Mouse (Mus musculus) cerebellum, adult 2 months (tissue): ENCODE measurements around the gene Cdc27. TPM values are rescaled to one million over a fixed set of nuclear protein-coding genes. Genes with fewer than 3 reads are reported as not detected.

ENCODE experiments used
- DNase-seq, 2 experiments: peaks; one replicate each; pipeline ENCODE4 v3.0.0; 2021
- H3K27ac ChIP-seq: fragments of 200-500 bp; 2 replicates; pipeline ENCODE4 v1.5.1; 2012; ENCODE audit warnings: low read length, control low read depth, inconsistent platforms; ENCODE audit not compliant: insufficient read depth
- H3K27me3 ChIP-seq: fragments of 200-500 bp; 2 replicates; pipeline ENCODE4 v1.6.1; 2012; ENCODE audit warnings: inconsistent platforms, mild to moderate bottlenecking, low read length, moderate library complexity; ENCODE audit not compliant: control insufficient read depth, insufficient read depth
- H3K4me1 ChIP-seq: fragments of 200-500 bp; 2 replicates; pipeline ENCODE4 v1.6.1; 2011; ENCODE audit warnings: low read length; ENCODE audit not compliant: control insufficient read depth, insufficient read depth
- H3K4me3 ChIP-seq: fragments of 200-500 bp; replicated peaks from 2 replicates; pipeline ENCODE3; 2011; ENCODE audit warnings: mild to moderate bottlenecking, low read depth, low read length, control low read depth; ENCODE audit not compliant: insufficient read depth
- CTCF ChIP-seq: fragments of 200-500 bp; IDR thresholded peaks from 2 replicates; pipeline ENCODE4 v1.5.1; 2011; ENCODE audit warnings: low read depth, mild to moderate bottlenecking, control low read depth, low read length, moderate library complexity, borderline replicate concordance; ENCODE audit not compliant: insufficient read depth
- POLR2A ChIP-seq: fragments of 200-500 bp; IDR thresholded peaks from 2 replicates; pipeline ENCODE4 v1.6.1; 2011; ENCODE audit warnings: low read length, control low read depth, borderline replicate concordance; ENCODE audit not compliant: insufficient read depth
- WGBS: fragments of 180-500 bp; shearing (Covaris S2); methylation state at CpG from one replicate; pipeline ENCODE4 v1.1.7; 2018; 5-methylcytosine and 5-hydroxymethylcytosine counted together
- polyA plus RNA-seq: library from polyadenylated mRNA; depleted of rRNA; stranded (reverse); fragments of >200 nt; gene quantifications from 2 replicates; pipeline ENCODE4 v1.2.3, GENCODE M21; 2012

The Cdc27 gene
- polyA plus RNA-seq, 1 experiment = 22.4 TPM

GRCm38 (mm10) chr11:104566796-104567195, 16.4 kb upstream of the Cdc27 start:
- DNase-seq = no peak
- H3K4me3 ChIP-seq = no peak overlapping the region
- H3K4me1 ChIP-seq = no peaks in the 10 kb centered on the region
- TF ChIP-seq POLR2A = no peak
- TF ChIP-seq CTCF = no peak
- H3K27ac ChIP-seq = no peak overlapping the region
- 77% methylated on average over 2 of the region's 2 CpGs for WGBS
- H3K27me3 ChIP-seq = no peaks in the 10 kb centered on the region

GRCm38 (mm10) chr11:104566097-104566496, 15.7 kb upstream of the Cdc27 start:
- no peak overlapping the region for H3K4me3 ChIP-seq
- WGBS = 88% methylated on average over 6 of the region's 6 CpGs
- no peak for DNase-seq
- TF ChIP-seq POLR2A = no peak
- no peak for TF ChIP-seq CTCF
- H3K27me3 ChIP-seq = no peaks in the 10 kb centered on the region
- H3K27ac ChIP-seq = no peak overlapping the region
- no peaks in the 10 kb centered on the region for H3K4me1 ChIP-seq

GRCm38 (mm10) chr11:104565172-104565571, 14.8 kb upstream of the Cdc27 start:
- no peak for TF ChIP-seq CTCF
- no peak for TF ChIP-seq POLR2A
- DNase-seq = no peak
- Histone ChIP-seq H3K4me3 (no peak overlapping the region), H3K27me3 (no peaks in the 10 kb centered on the region), H3K27ac (no peak overlapping the region), H3K4me1 (no peaks in the 10 kb centered on the region)
- WGBS = 85% methylated on average over 9 of the region's 9 CpGs

GRCm38 (mm10) chr11:104563496-104563895, 13.1 kb upstream of the Cdc27 start:
- no peaks in the 10 kb centered on the region for H3K27me3 ChIP-seq
- no peak for DNase-seq
- 13% methylated on average over 1 of the region's 1 CpGs for WGBS
- H3K27ac ChIP-seq = no peak overlapping the region
- no peak overlapping the region for H3K4me3 ChIP-seq
- TF ChIP-seq CTCF (no peak), POLR2A (no peak)
- no peaks in the 10 kb centered on the region for H3K4me1 ChIP-seq

- DNase-seq = no peak
- WGBS = 66% methylated on average over 2 of the region's 2 CpGs
- Histone ChIP-seq H3K27me3 (no peaks in the 10 kb centered on the region), H3K27ac (no peak overlapping the region), H3K4me1 (no peaks in the 10 kb centered on the region), H3K4me3 (no peak overlapping the region)
- TF ChIP-seq CTCF = no peak
- no peak for TF ChIP-seq POLR2A
These were observed 10.6 kb upstream of the Cdc27 start for GRCm38 (mm10) chr11:104560971-104561370.

- WGBS = 40% methylated on average over 4 of the region's 4 CpGs
- TF ChIP-seq POLR2A = no peak
- TF ChIP-seq CTCF = no peak
- DNase-seq = no peak
- Histone ChIP-seq H3K27me3 (no peaks in the 10 kb centered on the region), H3K27ac (no peak overlapping the region), H3K4me1 (no peaks in the 10 kb centered on the region), H3K4me3 (no peak overlapping the region)
These were observed 8.4 kb upstream of the Cdc27 start for GRCm38 (mm10) chr11:104558651-104559403.

GRCm38 (mm10) chr11:104558065-104558464, 7.6 kb upstream of the Cdc27 start:
- Histone ChIP-seq H3K4me3 (no peak overlapping the region), H3K4me1 (no peaks in the 10 kb centered on the region), H3K27me3 (no peaks in the 10 kb centered on the region), H3K27ac (no peak overlapping the region)
- WGBS = 93% methylated on average over 4 of the region's 4 CpGs
- DNase-seq = no peak
- no peak for TF ChIP-seq CTCF
- no peak for TF ChIP-seq POLR2A
